Mouse (Mus musculus) liver, adult (tissue): ENCODE measurements around the gene Pxmp4.

Experiments used
- GATA4 ChIP-seq: IDR thresholded peaks from 2 replicates; pipeline ENCODE4 v1.6.1; 2014; ENCODE audit warnings: mild to moderate bottlenecking, low read length; ENCODE audit not compliant: insufficient replicate concordance

The Pxmp4 gene

GRCm38 (mm10) chr2:154591239-154591638, 12.3 kb downstream of the Pxmp4 start:
- no peak for TF ChIP-seq GATA4

GRCm38 (mm10) chr2:154589051-154589450, 14.5 kb downstream of the Pxmp4 start:
- TF ChIP-seq GATA4 = no peak

DNA sequence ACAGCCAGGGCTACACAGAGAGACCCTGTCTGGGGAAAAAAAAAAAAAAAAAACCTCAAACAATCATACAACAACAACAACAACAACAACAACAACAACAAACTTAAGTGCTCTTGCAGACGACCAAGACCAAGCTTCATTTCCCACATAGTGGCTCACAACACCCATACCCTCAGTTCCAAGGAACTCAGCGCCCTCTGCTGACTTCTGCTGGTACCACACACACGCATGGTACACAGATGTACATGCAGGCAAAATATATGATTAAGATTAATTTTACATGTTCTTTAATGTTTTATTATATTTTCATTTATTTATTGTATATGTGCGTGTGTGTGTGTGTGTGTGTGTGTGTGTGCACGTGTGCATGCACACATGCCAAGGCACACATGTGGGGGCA, 17.1 kb downstream of the Pxmp4 start:
- no peak for TF ChIP-seq GATA4

- TF ChIP-seq GATA4 = no peak
Observed at GRCm38 (mm10) chr2:154584931-154585601, 18.4 kb downstream of the Pxmp4 start.

- no peak for TF ChIP-seq GATA4
Observed at GRCm38 (mm10) chr2:154583906-154584872, 19.3 kb downstream of the Pxmp4 start.

DNA sequence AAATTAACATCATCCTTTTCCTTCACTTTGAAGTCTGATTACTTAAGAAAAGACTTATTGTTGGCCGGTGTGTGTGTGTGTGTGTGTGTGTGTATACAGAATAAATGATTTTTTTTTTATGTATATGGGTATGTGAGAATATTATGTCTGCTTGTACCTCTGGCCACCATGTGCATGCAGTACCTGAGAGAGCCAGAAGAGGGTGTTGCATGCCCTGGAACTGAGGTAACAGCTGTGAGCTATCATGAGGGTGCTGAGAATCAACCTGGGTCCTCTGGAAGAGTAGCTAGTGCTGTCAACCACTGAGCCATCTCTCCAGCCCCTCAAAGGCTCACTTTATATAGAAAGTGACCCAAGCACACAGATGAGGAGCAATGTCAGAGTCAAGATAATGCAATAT, 22.1 kb downstream of the Pxmp4 start:
- no peak for TF ChIP-seq GATA4

DNA sequence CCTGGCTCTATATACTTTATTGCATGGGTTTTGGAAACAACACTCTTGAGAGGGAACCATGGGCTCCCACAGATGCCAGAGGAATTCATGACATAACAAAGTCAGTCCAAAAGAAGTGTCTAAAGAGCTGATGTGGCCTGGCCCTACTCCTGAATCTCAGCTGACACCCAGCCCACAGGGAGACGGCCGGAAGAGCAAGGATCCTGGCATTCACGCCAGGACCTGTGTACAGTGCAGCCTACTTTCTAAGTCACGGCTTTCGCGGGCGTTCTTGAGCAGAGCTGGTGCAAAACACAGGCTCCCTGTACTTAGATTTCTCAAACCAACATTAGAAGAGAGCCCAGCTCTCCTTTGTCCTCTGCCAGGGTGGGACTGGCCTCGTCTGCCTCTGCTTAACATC, 22.9 kb downstream of the Pxmp4 start:
- no peak for TF ChIP-seq GATA4

GRCm38 (mm10) chr2:154577744-154578067, 25.8 kb downstream of the Pxmp4 start:
- TF ChIP-seq GATA4 = no peak

GRCm38 (mm10) chr2:154576876-154577743, 26.4 kb downstream of the Pxmp4 start:
- no peak for TF ChIP-seq GATA4

DNA sequence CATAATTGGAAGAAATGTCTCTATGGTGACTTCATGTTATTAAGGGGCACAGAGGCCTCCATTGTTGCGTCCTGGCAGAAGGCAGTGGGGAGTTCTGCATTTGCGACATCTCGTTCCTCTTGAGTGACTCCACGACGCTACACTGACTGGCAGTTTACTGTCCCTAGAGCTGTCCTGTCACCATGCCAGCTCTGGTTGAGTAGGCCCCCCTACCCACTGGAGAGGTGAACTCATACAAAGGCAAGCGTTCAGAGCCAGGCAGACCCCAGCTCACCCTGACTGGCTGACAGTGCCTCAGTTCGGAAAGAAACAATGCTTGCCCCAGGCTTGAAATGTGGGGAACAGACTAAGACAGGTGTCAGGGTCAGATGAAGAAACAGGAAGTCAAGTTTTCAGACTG, 29.2 kb downstream of the Pxmp4 start:
- TF ChIP-seq GATA4 = no peak

DNA sequence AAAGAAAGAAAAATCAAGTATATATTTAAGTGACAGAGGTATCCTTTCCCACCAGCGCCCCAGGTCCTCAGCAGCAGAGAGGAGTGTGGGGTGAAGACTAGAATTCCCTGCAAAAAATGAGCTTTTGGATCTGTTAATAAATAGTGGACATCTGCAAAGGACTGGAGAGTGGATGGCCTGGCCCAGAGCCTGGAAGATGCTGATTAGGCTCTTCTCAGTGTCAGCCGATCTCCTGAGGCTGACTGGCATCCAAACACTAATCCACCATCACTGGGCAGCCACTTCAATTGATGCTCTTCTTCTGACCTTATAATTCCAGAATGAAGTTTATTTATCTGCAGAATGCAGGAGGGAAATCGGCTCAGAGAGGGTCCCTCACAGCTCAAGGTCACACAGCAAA, 30.5 kb downstream of the Pxmp4 start:
- no peak for TF ChIP-seq GATA4

GRCm38 (mm10) chr2:154571976-154572375, 31.5 kb downstream of the Pxmp4 start:
- TF ChIP-seq GATA4 = no peak

DNA sequence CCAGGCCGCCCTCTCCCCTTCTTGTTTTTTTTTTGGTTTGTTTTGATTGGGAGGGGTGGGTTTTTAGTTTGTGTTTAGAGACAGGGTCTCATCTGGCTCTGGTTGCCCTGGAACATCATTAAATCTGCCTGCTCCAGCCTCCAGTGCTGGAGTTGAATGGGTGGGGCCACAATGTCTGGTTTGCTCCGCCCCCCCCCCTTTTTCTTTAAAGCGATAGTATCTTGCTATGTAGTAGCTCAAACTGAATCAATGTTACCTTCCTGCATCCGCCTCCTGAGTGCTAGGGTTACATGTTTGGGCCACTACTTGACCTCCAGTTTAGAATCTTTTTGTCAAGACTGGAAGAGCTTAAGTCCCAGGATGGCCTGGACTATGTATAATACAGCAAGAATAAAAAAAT, 32.2 kb downstream of the Pxmp4 start:
- TF ChIP-seq GATA4 = no peak

GRCm38 (mm10) chr2:154570666-154571065, 32.8 kb downstream of the Pxmp4 start:
- no peak for TF ChIP-seq GATA4

- TF ChIP-seq GATA4 = no peak
Observed at GRCm38 (mm10) chr2:154569836-154570286, 33.6 kb downstream of the Pxmp4 start, which contains the start of gene E2f1. Gene E2f1, minus strand, starts transcription at chr2:154569892.
